Mouse (Mus musculus) E14TG2a.4 (cell line): Measurements from ENCODE around the gene Ociad2.

Source experiments
- CTCF ChIP-seq: conservative IDR thresholded peaks from 2 replicates; pipeline ENCODE4 v1.5.1; 2014; ENCODE audit warnings: low read length
- NANOG ChIP-seq: IDR thresholded peaks from 2 replicates; pipeline ENCODE4 v1.6.1; 2014; ENCODE audit warnings: borderline replicate concordance, low read length, mixed read lengths
- POU5F1 ChIP-seq: IDR thresholded peaks from 2 replicates; pipeline ENCODE4 v1.6.1; 2014; ENCODE audit warnings: low read length, borderline replicate concordance

GRCm38 (mm10) chr5:73353978-73354377 lies 13.2 kb upstream of the Ociad2 start:
- TF ChIP-seq POU5F1 (no peak), CTCF (no peak), NANOG (no peak)
